Mouse (Mus musculus) lung, adult 2 months (tissue): ENCODE results near the gene Kifc3.
"Not testable (repeated sequence)": the region's sequence is repeated elsewhere in the genome, so short reads cannot be mapped to it uniquely, and the experiment has no call there.

Experiments used
- CTCF ChIP-seq: fragments of 200-500 bp; IDR thresholded peaks from 2 replicates; pipeline ENCODE4 v1.5.1; 2011; ENCODE audit warnings: mild to moderate bottlenecking, low read length, control low read depth; ENCODE audit not compliant: insufficient read depth
- POLR2A ChIP-seq: fragments of 200-500 bp; IDR thresholded peaks from 2 replicates; pipeline ENCODE4 v1.6.1; 2011; ENCODE audit warnings: low read depth, mild to moderate bottlenecking, control low read depth, low read length, borderline replicate concordance; ENCODE audit errors: extremely low read depth

- TF ChIP-seq CTCF, POLR2A: not testable (repeated sequence)
Measured at GRCm38 (mm10) chr8:95163969-95164368, 38.6 kb downstream of the Kifc3 start.
